Mouse (Mus musculus): ENCODE results near the gene Pias1. TPM values are rescaled to one million over a fixed set of nuclear protein-coding genes. Genes with fewer than 3 reads are reported as not detected.

Gene Pias1
- polyA plus RNA-seq, 1 experiment from 2014 or later, result 74.4 TPM

DNA sequence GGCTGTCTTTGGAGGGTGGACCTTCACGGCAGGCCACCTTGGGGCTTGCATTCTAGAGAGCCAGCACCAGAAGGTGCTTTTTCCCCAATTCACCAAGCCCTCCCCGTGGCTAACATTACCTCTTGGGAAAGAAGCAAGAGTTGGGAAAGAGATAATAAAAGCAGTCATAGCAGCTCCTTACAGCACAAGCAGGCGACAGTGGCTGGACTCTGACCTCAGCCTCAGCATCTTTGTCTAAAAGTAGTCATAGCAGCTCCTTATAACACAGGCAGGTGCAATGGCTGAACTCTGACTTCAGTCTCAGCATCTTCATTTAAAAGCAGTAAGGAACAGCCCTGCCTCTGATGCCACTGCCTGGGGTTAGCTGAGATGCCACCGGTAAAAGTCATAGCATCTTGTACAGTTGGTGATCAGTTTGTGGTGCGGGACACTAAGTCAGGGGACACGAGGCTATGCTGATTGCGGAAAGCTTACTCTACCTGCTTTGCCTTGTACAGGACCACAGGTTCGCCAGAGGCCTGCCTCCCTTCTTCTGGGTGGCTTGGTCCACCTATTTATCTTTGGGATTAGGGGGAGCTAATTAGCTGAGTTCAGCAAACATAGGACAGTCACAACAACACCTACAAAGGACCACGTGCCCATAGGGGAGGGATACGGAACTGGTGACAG is 144.2 kb downstream of the Pias1 start:
- no peak overlapping the region for H3K4me3 ChIP-seq (ENCODE audit: low read depth, low read length)
- H3K36me3 ChIP-seq (ENCODE audit: insufficient read depth), result 0 out of 2 replicates have a peak, but pooled peaks cover 8% of the 10 kb centered on the region
- no peak for DNase-seq
- 0 out of 2 replicates have a peak, but pooled peaks cover 6% of the 10 kb centered on the region for H3K4me1 ChIP-seq (ENCODE audit: insufficient read depth)
- H3K9me3 ChIP-seq (ENCODE audit: low read depth, low read length), result no peaks in the 10 kb centered on the region
- no peak overlapping the region for H3K4me2 ChIP-seq
- ATAC-seq (ENCODE audit: insufficient read depth), result no peak
- WGBS, result 74% methylated on average over 10 of the region's 10 CpGs
- H3K9ac ChIP-seq, result no peak overlapping the region
- H3K27me3 ChIP-seq (ENCODE audit: insufficient read depth, low read length), result no peaks in the 10 kb centered on the region
- no peak overlapping the region for H3K27ac ChIP-seq (ENCODE audit: low read depth)
- TF ChIP-seq CTCF (IDR thresholded peaks at IDR 0.05; ENCODE audit: low read depth), result no peak

- Histone ChIP-seq H3K9ac (peak overlapping the region; percentile 93), H3K9me3 (ENCODE audit: low read depth, low read length) (no peaks in the 10 kb centered on the region), H3K27ac (ENCODE audit: low read depth) (peak overlapping the region; percentile 90), H3K4me3 (ENCODE audit: low read depth, low read length) (peak overlapping the region; percentile 70), H3K27me3 (ENCODE audit: insufficient read depth, low read length) (no peaks in the 10 kb centered on the region), H3K36me3 (ENCODE audit: insufficient read depth) (no peaks in the 10 kb centered on the region), H3K4me1 (ENCODE audit: insufficient read depth) (0 out of 2 replicates have a peak, but pooled peaks cover 6% of the 10 kb centered on the region), H3K4me2 (peak overlapping the region; percentile 83)
- no peak for DNase-seq
- TF ChIP-seq CTCF (IDR thresholded peaks at IDR 0.05; ENCODE audit: low read depth), result no peak
- ATAC-seq (ENCODE audit: insufficient read depth), result peak; percentile 6; the same call in 1 of the 2 replicates
- WGBS, result 6% methylated on average over 14 of the region's 14 CpGs
Observed at GRCm38 (mm10) chr9:62839172-62839770, 148.5 kb downstream of the Pias1 start.

GRCm38 (mm10) chr9:62838506-62839171 is 149.1 kb downstream of the Pias1 start, which contains the start of gene Cln6:
Gene Cln6, plus strand, starts transcription at chr9:62838785.
- no peaks in the 10 kb centered on the region for H3K9me3 ChIP-seq (ENCODE audit: low read depth, low read length)
- H3K27ac ChIP-seq (ENCODE audit: low read depth), result peak within 1 kb of the TSS; percentile 90
- peak within 1 kb of the TSS; percentile 93 for H3K9ac ChIP-seq
- DNase-seq (peak; percentile 91), ATAC-seq (ENCODE audit: insufficient read depth) (peak; percentile 88)
- TF ChIP-seq CTCF (IDR thresholded peaks at IDR 0.05; ENCODE audit: low read depth), result no peak
- no peaks in the 10 kb centered on the region for H3K36me3 ChIP-seq (ENCODE audit: insufficient read depth)
- H3K27me3 ChIP-seq (ENCODE audit: insufficient read depth, low read length), result no peaks in the 10 kb centered on the region
- 0 out of 2 replicates have a peak, but pooled peaks cover 6% of the 10 kb centered on the region for H3K4me1 ChIP-seq (ENCODE audit: insufficient read depth)
- H3K4me2 ChIP-seq, result peak within 1 kb of the TSS; percentile 83
- under 1% methylated on average over 48 of the region's 48 CpGs for WGBS
- peak within 1 kb of the TSS; percentile 70 for H3K4me3 ChIP-seq (ENCODE audit: low read depth, low read length)

- Histone ChIP-seq H3K9ac (no peak overlapping the region), H3K4me3 (ENCODE audit: low read depth, low read length) (peak overlapping the region; percentile 70), H3K27me3 (ENCODE audit: insufficient read depth, low read length) (no peaks in the 10 kb centered on the region), H3K4me2 (peak overlapping the region; percentile 83), H3K9me3 (ENCODE audit: low read depth, low read length) (no peaks in the 10 kb centered on the region), H3K4me1 (ENCODE audit: insufficient read depth) (0 out of 2 replicates have a peak, but pooled peaks cover 6% of the 10 kb centered on the region), H3K36me3 (ENCODE audit: insufficient read depth) (no peaks in the 10 kb centered on the region), H3K27ac (ENCODE audit: low read depth) (peak overlapping the region; percentile 14; the same call in 1 of the 2 replicates)
- TF ChIP-seq CTCF (IDR thresholded peaks at IDR 0.05; ENCODE audit: low read depth), result no peak
- ATAC-seq (ENCODE audit: insufficient read depth), result no peak
- no peak for DNase-seq
- 11% methylated on average over 8 of the region's 8 CpGs for WGBS
Observed at GRCm38 (mm10) chr9:62838146-62838505, 149.6 kb downstream of the Pias1 start.

- peak overlapping the region; percentile 83 for H3K4me2 ChIP-seq
- DNase-seq, result peak; percentile 17
- no peaks in the 10 kb centered on the region for H3K27me3 ChIP-seq (ENCODE audit: insufficient read depth, low read length)
- peak; percentile 7; the same call in 1 of the 2 replicates for ATAC-seq (ENCODE audit: insufficient read depth)
- no peaks in the 10 kb centered on the region for H3K9me3 ChIP-seq (ENCODE audit: low read depth, low read length)
- no peak for TF ChIP-seq CTCF (IDR thresholded peaks at IDR 0.05; ENCODE audit: low read depth)
- WGBS, result 26% methylated on average over 3 of the region's 3 CpGs
- 0 out of 2 replicates have a peak, but pooled peaks cover 6% of the 10 kb centered on the region for H3K4me1 ChIP-seq (ENCODE audit: insufficient read depth)
- H3K27ac ChIP-seq (ENCODE audit: low read depth), result peak overlapping the region; percentile 14; the same call in 1 of the 2 replicates
- H3K36me3 ChIP-seq (ENCODE audit: insufficient read depth), result no peaks in the 10 kb centered on the region
- no peak overlapping the region for H3K9ac ChIP-seq
- no peak overlapping the region; the same call in 1 of the 2 replicates for H3K4me3 ChIP-seq (ENCODE audit: low read depth, low read length)
Observed at GRCm38 (mm10) chr9:62837611-62838010, 150.1 kb downstream of the Pias1 start.

GRCm38 (mm10) chr9:62835705-62836446 is 151.8 kb downstream of the Pias1 start:
- Histone ChIP-seq H3K9ac (no peak overlapping the region), H3K9me3 (ENCODE audit: low read depth, low read length) (no peaks in the 10 kb centered on the region), H3K36me3 (ENCODE audit: insufficient read depth) (no peaks in the 10 kb centered on the region), H3K4me1 (ENCODE audit: insufficient read depth) (0 out of 2 replicates have a peak, but pooled peaks cover 6% of the 10 kb centered on the region), H3K4me3 (ENCODE audit: low read depth, low read length) (no peak overlapping the region), H3K4me2 (no peak overlapping the region), H3K27me3 (ENCODE audit: insufficient read depth, low read length) (no peaks in the 10 kb centered on the region), H3K27ac (ENCODE audit: low read depth) (no peak overlapping the region)
- DNase-seq, result no peak
- ATAC-seq (ENCODE audit: insufficient read depth), result no peak
- no peak for TF ChIP-seq CTCF (IDR thresholded peaks at IDR 0.05; ENCODE audit: low read depth)
- 54% methylated on average over 4 of the region's 4 CpGs for WGBS

Measured in lung, embryonic 14.5 days (tissue).